Mouse (Mus musculus) limb, embryonic 14.5 days (tissue): Measurements from ENCODE around the gene Fyn. TPM values are rescaled to one million over a fixed set of nuclear protein-coding genes. Genes with fewer than 3 reads are reported as not detected.

Experiments used
- ATAC-seq: fragments of 200-750 bp; cut with Nextera tagmentation; 2 replicates; pipeline ENCODE4 v1.8.0; 2017; ENCODE audit warnings: low read depth, moderate number of reproducible peaks, moderate TSS enrichment; ENCODE audit not compliant: low FRiP score
- DNase-seq: peaks from one replicate; pipeline ENCODE4 v3.0.0-alpha.2; 2015; ENCODE audit warnings: low spot score
- H3K27ac ChIP-seq: fragments of 300-500 bp; sonication (generic); replicated peaks from 2 replicates; pipeline ENCODE4 v1.5.1; 2014; ENCODE audit warnings: low read depth, mild to moderate bottlenecking, low read length, moderate library complexity, mixed read lengths
- H3K27me3 ChIP-seq: fragments of 300-500 bp; sonication (generic); 2 replicates; pipeline ENCODE4 v1.6.1; 2014; ENCODE audit warnings: low read length, mixed read lengths; ENCODE audit not compliant: control insufficient read depth, insufficient read depth
- H3K36me3 ChIP-seq: fragments of 300-500 bp; sonication (generic); 2 replicates; pipeline ENCODE4 v1.6.1; 2014; ENCODE audit warnings: mild to moderate bottlenecking, low read length, moderate library complexity, mixed read lengths; ENCODE audit not compliant: control insufficient read depth, insufficient read depth
- H3K4me1 ChIP-seq: fragments of 300-500 bp; sonication (generic); 2 replicates; pipeline ENCODE4 v1.6.1; 2014; ENCODE audit warnings: antibody characterized with exemption, low read length, mixed read lengths; ENCODE audit not compliant: control insufficient read depth, insufficient read depth
- H3K4me2 ChIP-seq: fragments of 300-500 bp; sonication (generic); replicated peaks from 2 replicates; pipeline ENCODE4 v1.6.1; 2014; ENCODE audit warnings: low read depth, mild to moderate bottlenecking, low read length, moderate library complexity; ENCODE audit not compliant: severe bottlenecking
- H3K4me3 ChIP-seq: fragments of 300-500 bp; sonication (generic); replicated peaks from 2 replicates; pipeline ENCODE4 v1.5.1; 2014; ENCODE audit warnings: low read length
- H3K9ac ChIP-seq: fragments of 300-500 bp; sonication (generic); 2 replicates; pipeline ENCODE4 v1.6.1; 2014; ENCODE audit warnings: mild to moderate bottlenecking, low read depth, low read length, moderate library complexity; ENCODE audit not compliant: severe bottlenecking
- H3K9me3 ChIP-seq: fragments of 300-500 bp; sonication (generic); 2 replicates; pipeline ENCODE4 v1.6.1; 2016; ENCODE audit warnings: low read length; ENCODE audit not compliant: control insufficient read depth
- POLR2A ChIP-seq: fragments of 200-500 bp; IDR thresholded peaks from 2 replicates; pipeline ENCODE4 v1.8.0; 2012; ENCODE audit warnings: inconsistent platforms, mild to moderate bottlenecking, moderate library complexity, borderline replicate concordance; ENCODE audit not compliant: insufficient read depth, insufficient read length; ENCODE audit errors: extremely low read depth
- WGBS: fragments of 180-500 bp; shearing (Covaris S2); extraction: QIAGEN DNeasy Blood & Tissue Kit; methylation state at CpG from one replicate; pipeline ENCODE4 v1.1.7; 2014; 5-methylcytosine and 5-hydroxymethylcytosine counted together
- polyA plus RNA-seq, 2 experiments: library from polyadenylated mRNA; depleted of rRNA in 1 of 2; stranded (reverse) in 1 of 2; unstranded in 1 of 2; fragments of >200 nt; fragmentation: Nextera tagmentation in 1 of 2; extraction: Ambion mirVana in 1 of 2; gene quantifications; 2 replicates each; pipeline versions ENCODE4 v1.2.1 to v1.2.3; 2012 to 2014

The Fyn gene
- polyA plus RNA-seq, 2 experiments: 51.5 to 58.4 TPM

- Histone ChIP-seq H3K9ac (no peak overlapping the region; the same call in 1 of the 2 replicates), H3K27me3 (no peaks in the 10 kb centered on the region), H3K27ac (no peak overlapping the region), H3K9me3 (no peaks in the 10 kb centered on the region), H3K36me3 (no peaks in the 10 kb centered on the region), H3K4me2 (no peak overlapping the region), H3K4me1 (peaks cover 16% of the 10 kb centered on the region), H3K4me3 (no peak overlapping the region)
- 57% methylated on average over 8 of the region's 8 CpGs for WGBS
- ATAC-seq (no peak), DNase-seq (no peak)
- no peak for TF ChIP-seq POLR2A
These were observed 94.1 kb downstream of the Fyn start for GRCm38 (mm10) chr10:39462711-39463110.

GRCm38 (mm10) chr10:39464383-39464782, 95.7 kb downstream of the Fyn start:
- DNase-seq (no peak), ATAC-seq (no peak)
- 87% methylated on average over 5 of the region's 5 CpGs for WGBS
- H3K36me3 ChIP-seq: no peaks in the 10 kb centered on the region
- no peak overlapping the region for H3K9ac ChIP-seq
- H3K27me3 ChIP-seq: no peaks in the 10 kb centered on the region
- H3K9me3 ChIP-seq: no peaks in the 10 kb centered on the region
- no peak for TF ChIP-seq POLR2A
- no peak overlapping the region for H3K4me3 ChIP-seq
- H3K27ac ChIP-seq: no peak overlapping the region
- H3K4me2 ChIP-seq: no peak overlapping the region
- H3K4me1 ChIP-seq: peaks cover 8% of the 10 kb centered on the region

- 76% methylated on average over 6 of the region's 6 CpGs for WGBS
- Histone ChIP-seq H3K4me3 (no peak overlapping the region), H3K9ac (no peak overlapping the region), H3K36me3 (no peaks in the 10 kb centered on the region), H3K27me3 (no peaks in the 10 kb centered on the region), H3K9me3 (no peaks in the 10 kb centered on the region), H3K27ac (no peak overlapping the region), H3K4me2 (no peak overlapping the region), H3K4me1 (peaks cover 13% of the 10 kb centered on the region)
- no peak for TF ChIP-seq POLR2A
- peak; percentile 72 for ATAC-seq
- DNase-seq: peak; percentile 67
These were observed 98.7 kb downstream of the Fyn start for GRCm38 (mm10) chr10:39467317-39467716.

- no peaks in the 10 kb centered on the region for H3K9me3 ChIP-seq
These were observed 99.2 kb downstream of the Fyn start for GRCm38 (mm10) chr10:39467821-39468220.

GRCm38 (mm10) chr10:39468576-39468975, 99.9 kb downstream of the Fyn start:
- DNase-seq: no peak
- Histone ChIP-seq H3K4me3 (no peak overlapping the region), H3K27ac (no peak overlapping the region), H3K27me3 (no peaks in the 10 kb centered on the region), H3K9me3 (no peaks in the 10 kb centered on the region), H3K9ac (no peak overlapping the region), H3K4me2 (no peak overlapping the region), H3K36me3 (no peaks in the 10 kb centered on the region), H3K4me1 (peaks cover 19% of the 10 kb centered on the region)
- no peak for ATAC-seq
- no peak for TF ChIP-seq POLR2A
- WGBS: 86% methylated on average over 3 of the region's 3 CpGs

More at GRCm38 (mm10) chr10:39467821-39468220, 99.2 kb downstream of the Fyn start:
- peaks cover 15% of the 10 kb centered on the region for H3K4me1 ChIP-seq
- no peak overlapping the region for H3K4me3 ChIP-seq
- H3K27ac ChIP-seq: no peak overlapping the region
- no peak for DNase-seq
- WGBS: 92% methylated on average over 7 of the region's 7 CpGs
- H3K9ac ChIP-seq: no peak overlapping the region
- no peaks in the 10 kb centered on the region for H3K36me3 ChIP-seq
- no peak for ATAC-seq
- H3K27me3 ChIP-seq: no peaks in the 10 kb centered on the region
- TF ChIP-seq POLR2A: no peak
- no peak overlapping the region for H3K4me2 ChIP-seq

GRCm38 (mm10) chr10:39469341-39469740, 100.7 kb downstream of the Fyn start:
- DNase-seq (no peak), ATAC-seq (no peak)
- Histone ChIP-seq H3K36me3 (no peaks in the 10 kb centered on the region), H3K9me3 (no peaks in the 10 kb centered on the region), H3K27me3 (no peaks in the 10 kb centered on the region), H3K27ac (no peak overlapping the region), H3K4me2 (no peak overlapping the region), H3K4me3 (no peak overlapping the region), H3K4me1 (peaks cover 19% of the 10 kb centered on the region), H3K9ac (no peak overlapping the region)
- WGBS: 74% methylated on average over 7 of the region's 7 CpGs
- no peak for TF ChIP-seq POLR2A
